Mouse (Mus musculus) left cerebral cortex, adult 18-20 months (tissue): Measurements from ENCODE around the gene Tet2. TPM values are rescaled to one million over a fixed set of nuclear protein-coding genes. Genes with fewer than 3 reads are reported as not detected.

Source experiments
- DNase-seq, 2 experiments: peaks; one replicate each; pipeline ENCODE4 v3.0.0; 2021 to 2022; ENCODE audit warnings: low spot score in 2 of 2, mixed read lengths in 1 of 2
- microRNA-seq, 2 experiments: library from miRNA; unstranded; fragments of <30 nt; microRNA quantifications; one replicate each; pipeline ENCODE4 v1.2.0; 2021
- total RNA-seq, 2 experiments: library from RNA; stranded (reverse); gene quantifications; 2 replicates each; pipeline ENCODE4 v1.2.3; 2021

Gene Tet2
- total RNA-seq, 2 experiments from 2014 or later, result 42.2 to 46.5 TPM

GRCm38 (mm10) chr3:133462485-133462884 is 82.5 kb downstream of the Tet2 start:
- no peak for DNase-seq

GRCm38 (mm10) chr3:133462059-133462458 is 82.9 kb downstream of the Tet2 start:
- no peak for DNase-seq

GRCm38 (mm10) chr3:133459174-133459573 is 85.8 kb downstream of the Tet2 start:
- no peak for DNase-seq

GRCm38 (mm10) chr3:133453896-133454295 is 91.0 kb downstream of the Tet2 start:
- DNase-seq, result no peak

- DNase-seq, result no peak
These were observed 108.0 kb downstream of the Tet2 start for GRCm38 (mm10) chr3:133436919-133437320.

GRCm38 (mm10) chr3:133436279-133436860 is 108.6 kb downstream of the Tet2 start:
- no peak for DNase-seq

- no peak for DNase-seq
These were observed 109.2 kb downstream of the Tet2 start for GRCm38 (mm10) chr3:133435774-133436148.

- no peak for DNase-seq
These were observed 109.7 kb downstream of the Tet2 start for GRCm38 (mm10) chr3:133435141-133435773.

GRCm38 (mm10) chr3:133429394-133430173 is 115.4 kb downstream of the Tet2 start:
- no peak for DNase-seq

- no peak for DNase-seq
These were observed 116.9 kb downstream of the Tet2 start for GRCm38 (mm10) chr3:133428003-133428402.

- DNase-seq, result no peak
These were observed 121.9 kb downstream of the Tet2 start for GRCm38 (mm10) chr3:133423073-133423472.

GRCm38 (mm10) chr3:133414747-133415146 is 130.2 kb downstream of the Tet2 start:
- no peak for DNase-seq

Small RNA genes within 50 kb of the gene (microRNA-seq; reads per million reads assigned to microRNA genes)
- gene Gm25042, result 0 reads per million in 2 experiments

Other genes with a start within 250 kb of the Tet2 start
- 10 to 100 TPM; 50.7 to 51.8 TPM for gene Ppa2, start 235.0 kb downstream of the Tet2 start, total RNA-seq